Mouse (Mus musculus): Measurements from ENCODE around the gene Meox2.
"Not testable (repeated sequence)": the region's sequence is repeated elsewhere in the genome, so short reads cannot be mapped to it uniquely, and the experiment has no call there.

Meox2 gene

DNA sequence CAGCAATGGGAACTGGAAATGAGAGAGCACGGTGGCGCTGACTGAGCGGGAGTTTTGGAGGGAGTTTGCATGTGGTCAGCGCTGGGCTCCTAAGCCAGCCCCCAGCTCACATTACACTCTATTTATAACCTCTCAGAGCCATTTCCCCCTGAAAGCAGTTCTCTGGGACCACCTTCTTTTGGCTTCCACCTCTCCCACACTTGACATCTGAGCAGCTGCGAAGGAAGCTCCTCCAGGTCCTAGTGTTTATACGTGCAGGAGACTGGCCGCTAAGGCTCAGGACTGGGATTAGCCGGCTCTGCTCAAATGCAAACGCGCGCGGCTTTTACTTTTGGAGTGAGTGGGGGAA is at the start of gene Meox2:
Meox2 (plus strand) TSS at position 151 of the 349 bp plus-strand sequence.
- in situ Hi-C loops (cut with MboI, MseI), result no loop called here

DNA sequence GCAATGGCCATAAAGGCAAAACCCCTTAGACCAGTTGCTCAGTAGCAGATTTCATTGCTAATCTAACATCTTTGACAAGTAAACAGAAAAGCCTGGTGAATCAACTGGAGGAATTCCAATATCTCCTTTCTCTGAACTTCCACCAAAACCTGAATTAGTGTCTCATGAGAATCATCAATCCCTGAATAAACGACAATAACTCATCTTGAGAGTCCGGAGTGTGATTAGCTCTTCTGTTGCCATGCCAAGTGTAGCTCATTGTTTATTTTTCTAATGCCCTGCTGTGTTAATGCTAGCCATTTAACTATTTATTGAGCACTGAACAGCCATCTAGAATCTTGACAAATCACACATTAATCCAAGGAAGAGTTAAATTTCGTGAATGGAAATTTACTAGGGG is 35.7 kb upstream of the Meox2 start:
- in situ Hi-C loops (cut with MboI, MseI), result no loop called here

- in situ Hi-C loops (cut with MboI, MseI), result no loop called here
These were observed 31.0 kb upstream of the Meox2 start for GRCm38 (mm10) chr12:37077308-37077707.

DNA sequence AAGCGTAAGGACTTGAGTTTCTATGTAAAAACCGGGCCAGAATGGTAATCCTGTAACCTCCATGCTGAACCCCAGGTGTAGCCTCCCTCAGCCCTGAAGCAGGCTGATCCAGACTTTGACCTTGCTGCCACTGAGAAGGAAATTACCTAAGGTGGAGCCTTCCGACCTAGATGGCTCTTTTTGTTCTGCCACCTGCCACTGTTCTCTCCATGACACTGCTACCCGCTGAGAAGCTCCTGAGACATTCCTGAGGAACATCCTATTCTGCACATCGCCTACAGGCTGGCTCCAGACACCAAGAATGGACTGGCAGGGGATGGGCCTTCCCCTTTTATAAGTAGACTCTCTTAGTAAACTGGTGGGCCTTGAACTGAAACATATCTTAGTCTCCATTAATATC is 28.3 kb upstream of the Meox2 start:
- in situ Hi-C loops (cut with MboI, MseI), result not testable (repeated sequence)

DNA sequence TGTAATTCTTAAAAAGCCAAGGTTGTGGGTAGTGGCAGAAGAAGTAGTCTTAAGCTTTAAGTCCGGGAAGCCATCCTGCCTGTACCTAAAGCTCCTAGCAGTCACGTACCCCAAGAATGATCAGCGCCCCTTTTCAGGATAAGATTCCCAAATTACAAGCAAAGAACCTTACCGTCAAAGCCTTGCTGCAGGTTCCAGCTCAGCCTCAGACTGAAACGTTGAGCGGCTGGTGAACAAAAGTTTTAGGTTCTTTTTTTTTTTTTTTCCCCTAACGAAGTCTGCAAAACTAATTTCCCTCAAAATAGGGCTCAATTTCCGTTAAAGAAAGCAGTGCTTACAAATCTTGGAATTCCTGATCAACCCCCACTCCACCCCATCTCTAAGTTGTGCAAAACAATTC is 1.8 kb upstream of the Meox2 start:
- in situ Hi-C loops (cut with MboI, MseI), result no loop called here

DNA sequence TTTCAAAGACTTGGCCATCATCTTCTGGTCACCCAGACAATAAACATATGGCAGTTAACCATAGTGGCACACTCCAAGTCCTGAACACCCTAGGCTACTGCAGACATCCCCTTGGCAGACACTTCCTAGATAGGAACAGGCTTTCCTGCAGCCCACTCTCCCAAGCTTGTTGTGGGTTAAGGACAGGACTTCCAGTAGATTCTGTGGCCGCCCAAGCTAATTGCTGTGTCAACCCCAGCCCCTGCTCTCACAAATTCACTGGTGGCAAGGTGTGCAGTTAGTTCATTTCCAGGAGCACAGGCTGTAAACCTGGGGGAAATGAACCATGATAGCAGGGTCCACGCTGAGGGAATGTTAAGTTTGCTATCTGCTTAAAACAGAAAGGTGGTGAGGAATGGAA is 1.2 kb upstream of the Meox2 start:
- in situ Hi-C loops (cut with MboI, MseI), result no loop called here

GRCm38 (mm10) chr12:37107713-37108389 is 489 bp upstream of the Meox2 start:
- in situ Hi-C loops (cut with MboI, MseI), result no loop called here

DNA sequence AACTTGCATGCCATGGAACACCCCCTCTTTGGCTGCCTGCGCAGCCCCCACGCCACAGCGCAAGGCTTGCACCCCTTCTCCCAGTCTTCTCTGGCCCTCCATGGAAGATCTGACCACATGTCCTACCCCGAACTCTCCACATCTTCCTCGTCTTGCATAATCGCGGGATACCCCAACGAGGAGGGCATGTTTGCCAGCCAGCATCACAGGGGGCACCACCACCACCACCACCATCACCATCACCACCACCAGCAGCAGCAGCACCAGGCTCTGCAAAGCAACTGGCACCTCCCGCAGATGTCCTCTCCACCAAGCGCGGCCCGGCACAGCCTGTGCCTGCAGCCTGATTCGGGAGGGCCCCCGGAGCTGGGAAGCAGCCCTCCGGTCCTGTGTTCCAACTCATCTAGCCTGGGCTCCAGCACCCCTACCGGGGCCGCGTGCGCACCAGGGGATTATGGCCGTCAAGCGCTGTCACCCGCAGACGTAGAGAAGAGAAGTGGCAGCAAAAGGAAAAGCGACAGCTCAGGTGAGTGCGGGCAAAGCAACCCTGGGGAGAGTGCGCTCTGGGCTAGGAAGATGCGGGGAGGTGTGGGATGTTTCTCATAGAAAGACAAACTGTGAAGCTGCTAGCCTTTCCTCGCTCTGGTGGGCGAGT is 606 bp downstream of the Meox2 start:
- in situ Hi-C loops (cut with MboI, MseI), result no loop called here

GRCm38 (mm10) chr12:37109474-37110012 is 1.2 kb downstream of the Meox2 start:
- in situ Hi-C loops (cut with MboI, MseI), result no loop called here

- in situ Hi-C loops (cut with MboI, MseI), result no loop called here
These were observed 2.6 kb downstream of the Meox2 start for GRCm38 (mm10) chr12:37110977-37111376.

DNA sequence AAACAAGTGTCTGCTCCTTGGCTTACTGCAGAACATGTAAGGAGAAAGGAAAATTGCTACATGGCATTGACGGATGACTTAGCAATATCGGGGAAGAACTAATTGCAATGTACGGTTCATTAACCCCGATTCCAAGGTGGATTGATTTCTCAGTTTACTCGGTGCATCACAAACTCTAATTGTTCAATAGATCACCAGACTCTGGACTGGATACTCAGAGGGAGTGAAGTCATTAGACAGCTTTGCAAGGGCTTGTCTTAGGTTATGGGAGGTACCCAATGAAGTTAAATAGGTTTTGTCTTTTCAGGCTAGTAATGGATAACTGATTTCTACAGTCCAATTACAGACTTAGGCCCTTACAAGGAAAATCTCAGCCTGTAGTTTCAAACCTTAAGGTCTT is 10.9 kb downstream of the Meox2 start:
- in situ Hi-C loops (cut with MboI, MseI), result no loop called here

GRCm38 (mm10) chr12:37123763-37124162 is 15.4 kb downstream of the Meox2 start:
- in situ Hi-C loops (cut with MboI, MseI), result no loop called here

GRCm38 (mm10) chr12:37142080-37142703 is 33.9 kb downstream of the Meox2 start:
- in situ Hi-C loops (cut with MboI, MseI), result no loop called here

- in situ Hi-C loops (cut with MboI, MseI), result no loop called here
These were observed 35.5 kb downstream of the Meox2 start for GRCm38 (mm10) chr12:37143879-37144278.

GRCm38 (mm10) chr12:37167742-37168141 is 59.4 kb downstream of the Meox2 start:
- in situ Hi-C loops (cut with MboI, MseI), result no loop called here

DNA sequence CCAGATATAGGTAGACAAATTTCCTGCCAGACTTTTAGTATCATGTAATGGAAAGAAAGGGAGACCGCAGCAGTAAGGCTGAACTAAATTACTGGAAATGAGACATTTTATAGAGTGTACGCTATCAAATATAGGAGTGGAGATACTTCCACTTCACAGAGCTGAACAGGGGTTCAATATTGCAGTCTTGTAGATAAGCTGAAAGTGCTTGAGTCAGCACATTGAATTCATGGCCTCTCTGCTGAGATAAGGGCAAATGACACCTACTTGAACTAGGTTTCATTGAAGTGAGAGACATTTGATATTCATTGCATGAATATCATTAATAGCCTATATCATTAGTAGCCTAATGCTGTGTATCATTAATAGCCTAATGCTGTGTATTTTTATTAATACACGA is 65.0 kb downstream of the Meox2 start:
- in situ Hi-C loops (cut with MboI, MseI), result no loop called here

- in situ Hi-C loops (cut with MboI, MseI), result no loop called here
These were observed 75.3 kb downstream of the Meox2 start for GRCm38 (mm10) chr12:37183689-37184088.

GRCm38 (mm10) chr12:37188940-37189488 is 80.7 kb downstream of the Meox2 start:
- in situ Hi-C loops (cut with MboI, MseI), result no loop called here

Data from regulatory T cell (primary cell).